Mouse (Mus musculus): ENCODE results near the gene Hid1.

Hid1 gene

GRCm38 (mm10) chr11:115335223-115335622 is 32.3 kb downstream of the Hid1 start:
- DNase-seq = peak; percentile 27

- DNase-seq = no peak
Observed at GRCm38 (mm10) chr11:115334531-115334930, 33.0 kb downstream of the Hid1 start, which contains the start of gene Otop3. Gene Otop3 (plus strand): TSS chr11:115334731.

GRCm38 (mm10) chr11:115329339-115329738 is 38.2 kb downstream of the Hid1 start:
- DNase-seq = no peak

- no peak for DNase-seq
Observed at GRCm38 (mm10) chr11:115326730-115327129, 40.8 kb downstream of the Hid1 start.

GRCm38 (mm10) chr11:115323354-115323753 is 44.2 kb downstream of the Hid1 start:
- DNase-seq = no peak

GRCm38 (mm10) chr11:115321906-115322693 is 45.5 kb downstream of the Hid1 start, which contains the start of gene Ush1g:
Gene Ush1g (minus strand): TSS chr11:115322041.
- peak; percentile 64 for DNase-seq

GRCm38 (mm10) chr11:115319704-115320383 is 47.7 kb downstream of the Hid1 start:
- no peak for DNase-seq

GRCm38 (mm10) chr11:115318245-115319027 is 49.1 kb downstream of the Hid1 start:
- no peak for DNase-seq

- DNase-seq = no peak
Observed at GRCm38 (mm10) chr11:115317204-115317603, 50.4 kb downstream of the Hid1 start.

GRCm38 (mm10) chr11:115314249-115314648 is 53.3 kb downstream of the Hid1 start:
- no peak for DNase-seq

- no peak for DNase-seq
Observed at GRCm38 (mm10) chr11:115308781-115309180, 58.8 kb downstream of the Hid1 start.

GRCm38 (mm10) chr11:115306863-115307262 is 60.7 kb downstream of the Hid1 start, which contains the start of gene Otop2:
Gene Otop2 (plus strand): TSS chr11:115307163.
- DNase-seq = no peak

GRCm38 (mm10) chr11:115303167-115303566 is 64.4 kb downstream of the Hid1 start:
- DNase-seq = no peak

GRCm38 (mm10) chr11:115301351-115301750 is 66.2 kb downstream of the Hid1 start:
- no peak for DNase-seq

GRCm38 (mm10) chr11:115300745-115301144 is 66.8 kb downstream of the Hid1 start:
- no peak for DNase-seq

GRCm38 (mm10) chr11:115298160-115298559 is 69.4 kb downstream of the Hid1 start:
- DNase-seq = no peak

Data from kidney, postnatal 14 days (tissue).